Mouse (Mus musculus) kidney, adult 2 months (tissue): ENCODE data around the gene Hnrnpll. TPM values are rescaled to one million over a fixed set of nuclear protein-coding genes. Genes with fewer than 3 reads are reported as not detected.

Experiments
- DNase-seq: peaks from one replicate; pipeline ENCODE4 v3.0.0; 2021
- H3K27ac ChIP-seq: fragments of 200-500 bp; 2 replicates; pipeline ENCODE4 v1.5.1; 2012; ENCODE audit warnings: low read depth, low read length, control low read depth, inconsistent platforms; ENCODE audit not compliant: insufficient read depth
- H3K27me3 ChIP-seq: fragments of 200-500 bp; replicated peaks from 2 replicates; pipeline ENCODE4 v1.6.1; 2012; ENCODE audit warnings: mild to moderate bottlenecking, moderate library complexity, low read length, inconsistent platforms; ENCODE audit not compliant: control insufficient read depth, insufficient read depth
- H3K36me3 ChIP-seq: fragments of 200-500 bp; 2 replicates; pipeline ENCODE4 v1.6.1; 2012; ENCODE audit warnings: mild to moderate bottlenecking, moderate library complexity, low read length, inconsistent platforms; ENCODE audit not compliant: control insufficient read depth, insufficient read depth
- H3K4me1 ChIP-seq: fragments of 200-500 bp; 2 replicates; pipeline ENCODE4 v1.6.1; 2011; ENCODE audit warnings: low read length; ENCODE audit not compliant: control insufficient read depth, insufficient read depth
- H3K4me3 ChIP-seq: fragments of 200-500 bp; 2 replicates; pipeline ENCODE4 v1.5.1; 2011; ENCODE audit warnings: mild to moderate bottlenecking, low read depth, low read length, control low read depth; ENCODE audit not compliant: insufficient read depth
- CTCF ChIP-seq: fragments of 200-500 bp; conservative IDR thresholded peaks from 2 replicates; pipeline ENCODE4 v1.5.1; 2011; ENCODE audit warnings: low read depth, mild to moderate bottlenecking, control low read depth, low read length, moderate library complexity, mixed read lengths; ENCODE audit not compliant: insufficient read depth, insufficient read length
- POLR2A ChIP-seq: fragments of 200-500 bp; IDR thresholded peaks from one replicate; pipeline ENCODE4 v1.6.1; 2011; ENCODE audit warnings: low read depth, low read length, control low read depth
- WGBS: fragments of 180-500 bp; shearing (Covaris S2); methylation state at CpG from one replicate; pipeline ENCODE4 v1.1.7; 2018; 5-methylcytosine and 5-hydroxymethylcytosine counted together
- polyA plus RNA-seq: library from polyadenylated mRNA; depleted of rRNA; stranded (reverse); fragments of >200 nt; gene quantifications from 2 replicates; pipeline ENCODE4 v1.2.3, GENCODE M21; 2012; rRNA removed

Gene Hnrnpll
- polyA plus RNA-seq, 1 experiment, result 13.1 TPM

DNA sequence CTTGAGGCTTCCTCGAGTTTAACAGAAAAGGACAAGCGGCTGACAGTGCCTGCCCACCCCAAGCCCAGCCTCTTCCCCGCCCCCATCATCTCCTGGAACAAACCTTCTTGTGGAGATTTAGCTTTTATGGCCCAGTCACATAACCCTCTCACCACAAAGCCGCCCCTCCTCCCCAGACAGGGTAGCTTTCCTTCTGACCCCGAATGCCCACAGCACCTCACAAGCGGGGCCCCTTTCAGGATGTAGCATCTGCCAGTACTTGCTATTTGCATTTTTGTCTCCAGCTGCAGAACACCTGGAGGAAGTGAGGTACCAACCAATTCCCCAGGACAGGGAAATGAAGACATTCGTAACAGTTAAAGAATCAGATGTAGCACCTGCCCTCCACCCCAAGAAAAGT is 79.6 kb downstream of the Hnrnpll start:
- H3K4me3 ChIP-seq, result no peak overlapping the region
- DNase-seq, result no peak
- H3K27me3 ChIP-seq, result no peaks in the 10 kb centered on the region
- no peaks in the 10 kb centered on the region for H3K4me1 ChIP-seq
- no peaks in the 10 kb centered on the region for H3K36me3 ChIP-seq
- TF ChIP-seq CTCF (no peak), POLR2A (no peak)
- no peak overlapping the region for H3K27ac ChIP-seq
- WGBS, result 28% methylated on average over 7 of the region's 7 CpGs

DNA sequence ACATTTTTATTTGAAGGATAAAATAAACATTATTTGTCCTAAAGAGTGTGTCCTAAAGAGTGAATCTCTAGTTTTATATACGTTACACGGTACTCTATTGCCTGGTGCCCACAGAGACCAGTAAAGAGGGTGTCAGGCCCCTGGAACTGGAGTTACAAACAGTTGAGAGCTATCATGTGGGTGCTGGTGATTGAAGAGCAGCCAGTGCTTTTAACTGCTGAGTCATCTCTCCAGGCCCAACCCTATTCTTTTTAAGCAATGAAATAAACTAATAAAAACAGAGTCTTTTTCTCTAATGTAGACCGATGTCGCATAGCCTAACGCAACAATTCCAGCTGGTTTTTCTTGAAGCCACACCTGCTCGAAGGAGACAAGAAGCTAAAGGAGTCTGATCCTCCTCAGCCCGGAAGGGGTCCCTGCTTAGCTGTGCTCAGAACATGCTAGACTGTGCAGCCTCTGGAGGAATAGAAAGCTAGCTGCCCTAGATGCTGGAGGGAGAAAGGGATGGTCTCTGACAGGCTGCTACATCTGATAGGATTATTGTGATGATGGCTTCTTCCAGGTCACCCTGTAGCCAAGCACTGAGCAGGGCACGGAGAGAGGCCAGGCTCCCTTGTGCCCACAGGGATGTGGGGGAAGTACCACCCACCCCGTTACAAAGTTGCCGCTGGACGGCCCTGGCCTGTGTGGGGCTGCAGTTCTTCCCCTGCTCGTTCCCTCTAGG is 80.2 kb downstream of the Hnrnpll start:
- no peak for DNase-seq
- H3K4me1 ChIP-seq, result no peaks in the 10 kb centered on the region
- 53% methylated on average over 12 of the region's 12 CpGs for WGBS
- H3K4me3 ChIP-seq, result no peak overlapping the region
- H3K27me3 ChIP-seq, result no peaks in the 10 kb centered on the region
- TF ChIP-seq POLR2A (no peak), CTCF (no peak)
- no peak overlapping the region for H3K27ac ChIP-seq
- no peaks in the 10 kb centered on the region for H3K36me3 ChIP-seq

DNA sequence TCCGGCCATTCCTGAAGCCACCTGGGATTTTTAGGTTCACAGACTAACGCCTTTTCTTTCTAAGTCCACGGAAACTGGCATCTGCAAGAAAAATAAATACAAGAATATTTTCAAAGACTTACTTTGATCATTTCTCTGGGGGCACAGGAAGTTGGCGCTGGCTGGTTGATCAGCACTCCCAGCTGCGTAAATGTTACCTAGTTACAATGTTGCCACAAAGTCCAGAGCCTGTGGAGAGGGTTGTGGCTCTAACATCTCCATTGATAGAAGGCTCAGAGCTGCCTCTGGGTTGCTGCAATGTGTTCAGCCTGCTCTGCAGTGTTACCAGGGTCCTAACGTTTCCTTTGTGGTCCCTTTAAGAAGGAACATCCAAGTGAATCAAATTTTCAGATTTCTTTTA is 80.8 kb downstream of the Hnrnpll start:
- 71% methylated on average over 6 of the region's 6 CpGs for WGBS
- Histone ChIP-seq H3K27ac (no peak overlapping the region), H3K4me1 (no peaks in the 10 kb centered on the region), H3K36me3 (no peaks in the 10 kb centered on the region), H3K27me3 (no peaks in the 10 kb centered on the region), H3K4me3 (no peak overlapping the region)
- no peak for DNase-seq
- TF ChIP-seq CTCF (no peak), POLR2A (no peak)

DNA sequence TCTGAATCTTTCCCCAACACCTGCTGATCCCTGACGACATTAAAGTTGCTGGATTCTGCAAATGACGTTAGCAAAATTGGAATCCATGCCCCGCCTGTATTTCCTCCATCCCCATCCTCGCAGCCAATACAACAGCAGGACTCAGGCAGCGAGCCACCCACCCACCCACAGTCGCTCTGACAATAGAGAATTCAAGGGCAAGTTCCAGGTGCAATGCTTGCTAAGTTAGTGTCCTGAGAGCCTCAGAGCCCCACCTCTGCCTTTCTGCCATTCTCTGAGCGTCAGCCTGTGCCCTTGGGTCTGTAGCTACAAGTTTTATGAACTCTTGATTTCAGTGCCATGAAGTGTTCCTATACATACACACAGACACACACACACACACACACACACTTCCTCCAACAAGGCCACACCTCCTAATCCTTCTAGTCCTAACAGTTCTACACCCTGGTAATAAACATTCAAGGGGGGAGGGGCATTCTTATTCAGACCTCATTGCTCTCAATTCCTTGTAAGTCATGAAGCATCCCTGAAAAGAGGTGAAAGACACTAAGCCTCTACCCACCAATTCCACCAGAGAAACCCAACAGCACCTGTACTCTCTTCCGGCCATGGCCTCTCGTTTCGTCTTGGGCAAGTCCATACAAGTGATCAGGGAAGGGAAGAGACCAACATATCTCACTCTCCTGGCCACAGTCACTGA is 81.6 kb downstream of the Hnrnpll start:
- H3K27ac ChIP-seq, result no peak overlapping the region
- peaks cover 5% of the 10 kb centered on the region; the same call in 1 of the 2 replicates for H3K4me1 ChIP-seq
- no peaks in the 10 kb centered on the region for H3K36me3 ChIP-seq
- no peak overlapping the region for H3K4me3 ChIP-seq
- no peaks in the 10 kb centered on the region for H3K27me3 ChIP-seq
- 77% methylated on average over 10 of the region's 10 CpGs for WGBS
- TF ChIP-seq CTCF, result no peak
- TF ChIP-seq POLR2A, result no peak
- DNase-seq, result no peak

Other genes with a start within 250 kb of the Hnrnpll start
- 15.1 and 18.0 TPM in 2 replicates for gene Atl2, start 166.2 kb downstream of the Hnrnpll start, polyA plus RNA-seq
- gene Galm, start 65.1 kb upstream of the Hnrnpll start, polyA plus RNA-seq, result 115 and 124 TPM in 2 replicates
- gene Srsf7, start 145.0 kb upstream of the Hnrnpll start, polyA plus RNA-seq, result 26.5 and 34.3 TPM in 2 replicates
- 0.04 and 0.05 TPM in 2 replicates for gene Ttc39d, start 145.1 kb upstream of the Hnrnpll start, polyA plus RNA-seq
- gene Gemin6, start 162.1 kb upstream of the Hnrnpll start, polyA plus RNA-seq, result 2.5 and 2.9 TPM in 2 replicates
- 25.2 and 36.5 TPM in 2 replicates for gene Morn2, start 227.9 kb upstream of the Hnrnpll start, polyA plus RNA-seq
- 6.0 and 6.4 TPM in 2 replicates for gene Dhx57, start 228.1 kb upstream of the Hnrnpll start, polyA plus RNA-seq
- gene Arhgef33, start 245.1 kb upstream of the Hnrnpll start, polyA plus RNA-seq, result 0.44 and 0.56 TPM in 2 replicates